Mouse (Mus musculus): ENCODE data around the gene Apopt1. TPM values are rescaled to one million over a fixed set of nuclear protein-coding genes. Genes with fewer than 3 reads are reported as not detected.
A peak's percentile ranks its signal among the peaks of the same experiment; 100 is the strongest.

The Apopt1 gene
- total RNA-seq (2021), result 10 to 100 TPM; 39.4 to 44.3 TPM
- long read RNA-seq, experiment 1, transcript Apopt1-201 (5 exons, 1,065 nt), result major isoform, 71 of 85 reads
- long read RNA-seq, experiment 1, partial matches to known transcripts, result 3 of 85 reads
- long read RNA-seq, experiment 1, other reads (novel, unspliced or antisense), result 11 of 85 reads
- long read RNA-seq, experiment 2, transcript Apopt1-201 (5 exons, 1,065 nt), result major isoform, 60 of 71 reads
- long read RNA-seq, experiment 2, partial matches to known transcripts, result 3 of 71 reads
- long read RNA-seq, experiment 2, other reads (novel, unspliced or antisense), result 7 of 71 reads

- DNase-seq (ENCODE audit: low spot score in 2 of 2), result peak; percentile 87 to 91
- intact Hi-C loops (cut with DNase I), result loop anchor here (5.0 kb wide), 1 partner anchor 46 kb away; no protein-coding TSS in a partner anchor
These were observed at the start of gene Apopt1, which contains the start of gene Bag5 for GRCm38 (mm10) chr12:111713004-111713651. TSS of gene Apopt1 (plus strand) at chr12:111713261. TSS of gene Bag5 (minus strand) at chr12:111713257.

GRCm38 (mm10) chr12:111664144-111664634 lies 48.9 kb upstream of the Apopt1 start:
- no peak for DNase-seq (ENCODE audit: low spot score in 2 of 2)
- intact Hi-C loops (cut with DNase I), result no loop called here

GRCm38 (mm10) chr12:111665041-111665880 lies 47.8 kb upstream of the Apopt1 start:
- intact Hi-C loops (cut with DNase I), result loop anchor here (5.0 kb wide), 2 partner anchors 47 to 67 kb away; partner anchors contain the start of genes Apopt1 and Bag5
- DNase-seq (ENCODE audit: low spot score in 2 of 2), result no peak

GRCm38 (mm10) chr12:111666380-111666779 lies 46.7 kb upstream of the Apopt1 start:
- intact Hi-C loops (cut with DNase I), result loop anchor here (5.0 kb wide), 2 partner anchors 46 to 66 kb away; partner anchors contain the start of genes Apopt1 and Bag5
- DNase-seq (ENCODE audit: low spot score in 2 of 2), result peak; percentile 63 to 84

GRCm38 (mm10) chr12:111667421-111667820 lies 45.6 kb upstream of the Apopt1 start:
- DNase-seq (ENCODE audit: low spot score in 2 of 2), result no peak
- intact Hi-C loops (cut with DNase I), result loop anchor here (5.0 kb wide), 2 partner anchors 45 to 65 kb away; partner anchors contain the start of genes Apopt1 and Bag5

GRCm38 (mm10) chr12:111668457-111668912 lies 44.6 kb upstream of the Apopt1 start:
- intact Hi-C loops (cut with DNase I), result loop anchor here (1.0 to 5.0 kb wide), 3 partner anchors 28 to 64 kb away; partner anchors contain the start of genes Apopt1 and Bag5
- DNase-seq (ENCODE audit: low spot score in 2 of 2), result peak; percentile 98

GRCm38 (mm10) chr12:111669000-111669788 lies 43.9 kb upstream of the Apopt1 start:
- DNase-seq (ENCODE audit: low spot score in 2 of 2), result no peak
- intact Hi-C loops (cut with DNase I), result loop anchor here (1.0 to 5.0 kb wide), 3 partner anchors 27 to 63 kb away; partner anchors contain the start of genes Apopt1 and Bag5

- intact Hi-C loops (cut with DNase I), result loop anchor here (5.0 kb wide), 2 partner anchors 42 to 62 kb away; partner anchors contain the start of genes Apopt1 and Bag5
- DNase-seq (ENCODE audit: low spot score in 2 of 2), result no peak
These were observed 43.1 kb upstream of the Apopt1 start for GRCm38 (mm10) chr12:111669961-111670360.

- peak in 1 of 2 experiments; percentile 61 for DNase-seq (ENCODE audit: low spot score in 2 of 2)
- intact Hi-C loops (cut with DNase I), result no loop called here
These were observed 42.6 kb upstream of the Apopt1 start for GRCm38 (mm10) chr12:111670371-111670971.

GRCm38 (mm10) chr12:111670976-111671375 lies 42.1 kb upstream of the Apopt1 start:
- no peak for DNase-seq (ENCODE audit: low spot score in 2 of 2)
- intact Hi-C loops (cut with DNase I), result no loop called here

GRCm38 (mm10) chr12:111671431-111671902 lies 41.6 kb upstream of the Apopt1 start:
- intact Hi-C loops (cut with DNase I), result no loop called here
- DNase-seq (ENCODE audit: low spot score in 2 of 2), result peak in 1 of 2 experiments; percentile 79

- DNase-seq (ENCODE audit: low spot score in 2 of 2), result peak; percentile 94 to 96
- intact Hi-C loops (cut with DNase I), result no loop called here
These were observed 40.9 kb upstream of the Apopt1 start, which contains the start of gene Ckb for GRCm38 (mm10) chr12:111672176-111672575. TSS of gene Ckb (minus strand) at chr12:111672338.

GRCm38 (mm10) chr12:111672581-111672980 lies 40.5 kb upstream of the Apopt1 start:
- no peak for DNase-seq (ENCODE audit: low spot score in 2 of 2)
- intact Hi-C loops (cut with DNase I), result no loop called here

GRCm38 (mm10) chr12:111674850-111675486 lies 38.1 kb upstream of the Apopt1 start:
- DNase-seq (ENCODE audit: low spot score in 2 of 2), result no peak
- intact Hi-C loops (cut with DNase I), result no loop called here

GRCm38 (mm10) chr12:111675797-111676580 lies 37.1 kb upstream of the Apopt1 start:
- no peak for DNase-seq (ENCODE audit: low spot score in 2 of 2)
- intact Hi-C loops (cut with DNase I), result no loop called here

GRCm38 (mm10) chr12:111677421-111677820 lies 35.6 kb upstream of the Apopt1 start:
- no peak for DNase-seq (ENCODE audit: low spot score in 2 of 2)
- intact Hi-C loops (cut with DNase I), result no loop called here
